Mouse (Mus musculus) testis, adult 2 months (tissue): ENCODE measurements at regions not wholly inside any gene's neighbourhood (a gene's known extent, or its start where the extent isn't known, plus 50 kb on each side); places are given as distances from the start of the nearest gene placed in this dataset.
"Not testable (repeated sequence)": the region's sequence is repeated elsewhere in the genome, so short reads cannot be mapped to it uniquely, and the experiment has no call there.

Experiments used
- H3K27ac ChIP-seq: fragments of 200-500 bp; 2 replicates; pipeline ENCODE4 v1.5.1; 2012; ENCODE audit warnings: low read depth, low read length; ENCODE audit not compliant: control insufficient read depth, insufficient read depth
- H3K27me3 ChIP-seq: fragments of 200-500 bp; 2 replicates; pipeline ENCODE4 v1.6.1; 2012; ENCODE audit warnings: mild to moderate bottlenecking, low read length, moderate library complexity; ENCODE audit not compliant: control insufficient read depth, insufficient read depth
- H3K36me3 ChIP-seq: fragments of 200-500 bp; 2 replicates; pipeline ENCODE4 v1.6.1; 2012; ENCODE audit warnings: mild to moderate bottlenecking, low read length; ENCODE audit not compliant: control insufficient read depth, insufficient read depth
- H3K4me1 ChIP-seq: fragments of 200-500 bp; 2 replicates; pipeline ENCODE4 v1.6.1; 2012; ENCODE audit warnings: low read length; ENCODE audit not compliant: control insufficient read depth, insufficient read depth
- H3K4me3 ChIP-seq: fragments of 200-500 bp; 2 replicates; pipeline ENCODE4 v1.5.1; 2012; ENCODE audit warnings: low read depth, mild to moderate bottlenecking, low read length, moderate library complexity, mixed read lengths; ENCODE audit not compliant: control insufficient read depth
- CTCF ChIP-seq: fragments of 200-500 bp; IDR thresholded peaks from 2 replicates; pipeline ENCODE4 v1.5.1; 2012; ENCODE audit warnings: low read depth, mild to moderate bottlenecking, inconsistent platforms, low read length, moderate library complexity; ENCODE audit not compliant: control insufficient read depth, insufficient read depth, insufficient replicate concordance
- POLR2A ChIP-seq: fragments of 200-500 bp; IDR thresholded peaks from 2 replicates; pipeline ENCODE4 v1.6.1; 2012; ENCODE audit warnings: low read depth, mild to moderate bottlenecking, inconsistent platforms, low read length, moderate library complexity; ENCODE audit not compliant: control insufficient read depth

DNA sequence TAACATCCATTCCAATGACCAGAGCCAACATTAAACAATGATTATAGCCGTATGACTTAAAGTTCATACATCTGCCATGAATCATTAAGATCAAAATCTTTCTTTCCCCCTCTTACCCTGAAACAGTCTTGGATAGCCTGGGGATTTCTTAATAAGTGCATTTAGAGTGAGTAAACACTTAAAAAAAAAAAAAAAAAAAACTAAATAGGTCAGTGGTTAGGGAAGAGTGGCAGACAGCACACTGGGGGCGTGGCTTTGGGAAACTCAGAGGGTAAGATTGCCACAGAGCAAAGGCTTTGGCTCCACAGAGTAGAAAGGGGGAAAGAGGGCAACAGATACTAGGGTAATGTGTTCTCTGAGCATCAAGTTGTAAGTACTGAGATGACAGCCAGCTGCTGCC is 382.3 kb downstream of the 1190002N15Rik start:
- Histone ChIP-seq H3K36me3 (no peaks in the 10 kb centered on the region), H3K27ac (no peak overlapping the region), H3K4me3 (no peak overlapping the region), H3K27me3 (no peaks in the 10 kb centered on the region), H3K4me1 (no peaks in the 10 kb centered on the region)
- no peak for TF ChIP-seq CTCF
- TF ChIP-seq POLR2A: no peak

DNA sequence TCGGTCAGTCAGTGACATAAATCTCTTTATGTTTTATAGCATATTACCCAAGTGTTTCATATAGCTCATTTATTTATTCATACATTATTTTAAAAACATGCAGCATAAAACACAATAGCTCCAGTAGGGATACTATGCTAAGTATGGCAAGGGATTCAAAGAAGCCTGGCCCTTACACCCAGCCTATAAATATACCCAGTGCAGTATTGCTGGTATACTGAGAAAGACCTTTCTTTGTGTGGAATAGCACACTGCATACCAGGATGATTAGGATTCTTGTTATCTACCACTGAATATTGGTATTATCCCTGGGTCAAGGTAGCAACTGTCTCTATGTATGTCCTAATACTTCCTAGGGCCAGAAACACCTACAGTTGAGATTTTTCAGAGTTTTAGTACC is 389.4 kb downstream of the 1190002N15Rik start:
- Histone ChIP-seq H3K27ac (no peak overlapping the region), H3K36me3 (no peaks in the 10 kb centered on the region), H3K27me3 (no peaks in the 10 kb centered on the region), H3K4me3 (no peak overlapping the region), H3K4me1 (no peaks in the 10 kb centered on the region)
- TF ChIP-seq POLR2A: no peak
- no peak for TF ChIP-seq CTCF

- Histone ChIP-seq H3K36me3 (no peaks in the 10 kb centered on the region), H3K4me1 (no peaks in the 10 kb centered on the region), H3K27me3 (no peaks in the 10 kb centered on the region), H3K27ac (no peak overlapping the region), H3K4me3 (no peak overlapping the region)
- TF ChIP-seq CTCF: no peak
- TF ChIP-seq POLR2A: no peak
Measured at GRCm38 (mm10) chr9:94146787-94147186, 391.1 kb downstream of the 1190002N15Rik start.

DNA sequence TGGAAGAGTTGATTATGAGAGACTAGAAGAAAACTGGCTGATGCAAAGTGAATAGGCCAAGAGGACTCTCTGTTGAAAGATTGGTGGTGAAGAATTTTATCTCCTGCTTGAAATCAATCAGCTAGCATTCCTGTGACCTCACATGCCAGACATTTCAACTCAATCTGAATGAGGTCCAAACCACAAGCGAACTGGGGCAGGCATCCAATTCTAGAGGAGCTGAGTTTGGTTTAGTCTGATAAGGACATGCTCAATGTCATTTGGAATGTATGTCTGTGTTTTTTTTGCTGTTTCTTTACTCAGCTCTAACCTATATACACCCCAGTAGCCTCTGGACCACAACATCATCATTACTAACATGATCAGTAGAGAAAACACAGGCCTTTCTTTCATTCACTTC is 401.4 kb downstream of the 1190002N15Rik start:
- no peak for TF ChIP-seq CTCF
- TF ChIP-seq POLR2A: no peak
- Histone ChIP-seq H3K4me1 (no peaks in the 10 kb centered on the region), H3K27ac (no peak overlapping the region), H3K4me3 (no peak overlapping the region), H3K27me3 (no peaks in the 10 kb centered on the region), H3K36me3 (no peaks in the 10 kb centered on the region)

GRCm38 (mm10) chr9:94133682-94134081 is 404.2 kb downstream of the 1190002N15Rik start:
- H3K27me3 ChIP-seq: no peaks in the 10 kb centered on the region
- H3K4me3 ChIP-seq: no peak overlapping the region
- TF ChIP-seq CTCF: no peak
- TF ChIP-seq POLR2A: no peak
- no peaks in the 10 kb centered on the region for H3K36me3 ChIP-seq
- H3K4me1 ChIP-seq: no peaks in the 10 kb centered on the region
- H3K27ac ChIP-seq: no peak overlapping the region

GRCm38 (mm10) chr9:94131367-94131766 is 406.5 kb downstream of the 1190002N15Rik start:
- H3K27me3 ChIP-seq: no peaks in the 10 kb centered on the region
- TF ChIP-seq CTCF (no peak), POLR2A (no peak)

DNA sequence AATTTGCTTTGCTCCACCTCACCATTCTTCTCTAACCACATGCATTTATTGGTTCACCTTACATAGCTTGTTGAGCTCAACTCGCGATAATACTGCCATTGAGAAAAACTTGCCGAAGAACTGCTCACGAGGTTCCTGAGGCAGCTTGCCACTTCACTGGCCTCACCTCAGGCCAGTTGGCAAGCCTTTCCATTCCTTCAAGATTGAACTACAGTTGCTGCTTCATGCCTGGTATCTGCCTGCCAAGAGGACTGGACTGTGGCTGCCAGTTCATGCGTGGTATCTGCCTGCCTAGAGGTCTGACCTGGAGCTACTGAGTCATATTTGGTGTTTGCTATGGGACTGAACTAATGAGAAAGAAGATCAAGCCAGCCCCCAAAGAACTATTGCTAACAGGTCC is 420.9 kb downstream of the 1190002N15Rik start:
- Histone ChIP-seq H3K27ac (no peak overlapping the region), H3K4me1 (no peaks in the 10 kb centered on the region), H3K36me3 (no peaks in the 10 kb centered on the region), H3K27me3 (no peaks in the 10 kb centered on the region), H3K4me3 (no peak overlapping the region)
- no peak for TF ChIP-seq POLR2A
- TF ChIP-seq CTCF: no peak

More at GRCm38 (mm10) chr9:94131367-94131766, 406.5 kb downstream of the 1190002N15Rik start:
- Histone ChIP-seq H3K4me1 (no peaks in the 10 kb centered on the region), H3K27ac (no peak overlapping the region), H3K36me3 (no peaks in the 10 kb centered on the region), H3K4me3 (no peak overlapping the region)

DNA sequence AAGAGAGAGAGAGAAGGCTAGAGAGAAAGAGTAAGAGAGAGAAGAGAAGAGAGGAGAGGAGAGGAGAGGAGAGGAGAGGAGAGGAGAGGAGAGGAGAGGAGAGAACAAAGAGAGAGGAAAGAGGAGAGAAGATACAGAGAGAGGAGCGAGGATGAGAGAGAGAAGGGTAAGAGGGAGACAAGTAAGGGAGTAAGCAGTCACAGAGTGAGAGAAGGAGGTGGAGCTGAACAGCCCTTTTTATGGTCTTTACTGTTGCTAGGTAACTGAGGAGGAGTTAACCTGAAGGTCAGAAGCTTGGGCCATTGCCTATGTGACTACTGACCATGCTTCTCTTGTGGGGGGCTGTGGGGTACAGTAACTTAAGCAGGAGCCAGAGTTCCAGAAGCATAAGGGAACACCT is 430.2 kb downstream of the 1190002N15Rik start:
- H3K4me1 ChIP-seq, H3K27ac ChIP-seq, H3K36me3 ChIP-seq, H3K27me3 ChIP-seq, H3K4me3 ChIP-seq: not testable (repeated sequence)
